Mouse (Mus musculus): ENCODE measurements around the gene Sirt2. TPM values are rescaled to one million over a fixed set of nuclear protein-coding genes. Genes with fewer than 3 reads are reported as not detected.

Gene Sirt2
- polyA plus RNA-seq, 1 experiment = 254 TPM

DNA sequence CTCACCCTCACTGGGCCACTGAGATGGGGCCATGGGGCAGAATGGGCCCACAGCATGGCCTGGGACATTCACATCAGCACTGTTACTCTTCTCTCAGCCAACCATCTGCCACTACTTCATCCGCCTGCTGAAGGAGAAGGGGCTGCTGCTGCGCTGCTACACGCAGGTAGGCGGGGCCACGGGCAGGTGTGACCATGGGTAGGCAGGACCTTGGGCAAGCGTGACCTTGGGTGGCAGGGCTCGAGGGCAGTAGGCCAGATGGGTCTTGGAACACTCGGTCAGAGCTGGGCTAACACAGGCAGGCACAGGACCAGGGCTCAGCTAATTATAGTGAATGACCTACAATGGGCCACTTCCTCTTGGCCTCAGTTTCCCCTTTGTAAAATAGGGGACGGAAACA, 12.3 kb downstream of the Sirt2 start:
- Histone ChIP-seq H3K27me3 (replicated peaks) (no peaks in the 10 kb centered on the region), H3K9me3 (no peaks in the 10 kb centered on the region), H3K36me3 (replicated peaks; ENCODE audit: low read length) (peaks cover 76% of the 10 kb centered on the region), H3K4me3 (replicated peaks) (peak overlapping the region; percentile 17), H3K4me1 (peaks cover 49% of the 10 kb centered on the region)
- no peak for TF ChIP-seq GATA1 (IDR thresholded peaks at IDR 0.05; ENCODE audit: borderline replicate concordance, low read length)
- no peak for TF ChIP-seq FLI1 (IDR thresholded peaks at IDR 0.05; ENCODE audit: low read length)

- peak overlapping the region; percentile 57 for H3K4me3 ChIP-seq (replicated peaks)
- peaks cover 62% of the 10 kb centered on the region for H3K4me1 ChIP-seq
- no peaks in the 10 kb centered on the region for H3K9me3 ChIP-seq
- no peaks in the 10 kb centered on the region for H3K27me3 ChIP-seq (replicated peaks)
- no peak for TF ChIP-seq GATA1 (IDR thresholded peaks at IDR 0.05; ENCODE audit: borderline replicate concordance, low read length)
- TF ChIP-seq FLI1 (IDR thresholded peaks at IDR 0.05; ENCODE audit: low read length) = no peak
- H3K36me3 ChIP-seq (replicated peaks; ENCODE audit: low read length) = peaks cover 76% of the 10 kb centered on the region
These were observed 13.6 kb downstream of the Sirt2 start for GRCm38 (mm10) chr7:28780067-28780658.

GRCm38 (mm10) chr7:28780857-28781256, 14.3 kb downstream of the Sirt2 start:
- peaks cover 76% of the 10 kb centered on the region for H3K36me3 ChIP-seq (replicated peaks; ENCODE audit: low read length)
- peaks cover 68% of the 10 kb centered on the region for H3K4me1 ChIP-seq
- H3K27me3 ChIP-seq (replicated peaks) = no peaks in the 10 kb centered on the region
- no peaks in the 10 kb centered on the region for H3K9me3 ChIP-seq
- TF ChIP-seq GATA1 (IDR thresholded peaks at IDR 0.05; ENCODE audit: borderline replicate concordance, low read length) (no peak), FLI1 (IDR thresholded peaks at IDR 0.05; ENCODE audit: low read length) (no peak)
- no peak overlapping the region for H3K4me3 ChIP-seq (replicated peaks)

- Histone ChIP-seq H3K36me3 (replicated peaks; ENCODE audit: low read length) (peaks cover 77% of the 10 kb centered on the region), H3K9me3 (no peaks in the 10 kb centered on the region), H3K27me3 (replicated peaks) (no peaks in the 10 kb centered on the region), H3K4me1 (peaks cover 68% of the 10 kb centered on the region), H3K4me3 (replicated peaks) (peak overlapping the region; percentile 67)
- TF ChIP-seq GATA1 (IDR thresholded peaks at IDR 0.05; ENCODE audit: borderline replicate concordance, low read length) (no peak), FLI1 (IDR thresholded peaks at IDR 0.05; ENCODE audit: low read length) (no peak)
These were observed 14.7 kb downstream of the Sirt2 start for GRCm38 (mm10) chr7:28781261-28781663.

GRCm38 (mm10) chr7:28785161-28785560, 18.6 kb downstream of the Sirt2 start:
- no peaks in the 10 kb centered on the region for H3K9me3 ChIP-seq

GRCm38 (mm10) chr7:28787884-28788283, 21.3 kb downstream of the Sirt2 start:
- Histone ChIP-seq H3K27me3 (replicated peaks) (no peaks in the 10 kb centered on the region), H3K36me3 (replicated peaks; ENCODE audit: low read length) (peaks cover 68% of the 10 kb centered on the region), H3K4me3 (replicated peaks) (no peak overlapping the region), H3K9me3 (no peaks in the 10 kb centered on the region), H3K4me1 (peaks cover 77% of the 10 kb centered on the region)
- TF ChIP-seq GATA1 (IDR thresholded peaks at IDR 0.05; ENCODE audit: borderline replicate concordance, low read length) = no peak
- TF ChIP-seq FLI1 (IDR thresholded peaks at IDR 0.05; ENCODE audit: low read length) = no peak

More at GRCm38 (mm10) chr7:28785161-28785560, 18.6 kb downstream of the Sirt2 start:
- Histone ChIP-seq H3K4me1 (peaks cover 80% of the 10 kb centered on the region), H3K27me3 (replicated peaks) (no peaks in the 10 kb centered on the region), H3K36me3 (replicated peaks; ENCODE audit: low read length) (peaks cover 82% of the 10 kb centered on the region), H3K4me3 (replicated peaks) (no peak overlapping the region)
- TF ChIP-seq GATA1 (IDR thresholded peaks at IDR 0.05; ENCODE audit: borderline replicate concordance, low read length) (no peak), FLI1 (IDR thresholded peaks at IDR 0.05; ENCODE audit: low read length) (no peak)

DNA sequence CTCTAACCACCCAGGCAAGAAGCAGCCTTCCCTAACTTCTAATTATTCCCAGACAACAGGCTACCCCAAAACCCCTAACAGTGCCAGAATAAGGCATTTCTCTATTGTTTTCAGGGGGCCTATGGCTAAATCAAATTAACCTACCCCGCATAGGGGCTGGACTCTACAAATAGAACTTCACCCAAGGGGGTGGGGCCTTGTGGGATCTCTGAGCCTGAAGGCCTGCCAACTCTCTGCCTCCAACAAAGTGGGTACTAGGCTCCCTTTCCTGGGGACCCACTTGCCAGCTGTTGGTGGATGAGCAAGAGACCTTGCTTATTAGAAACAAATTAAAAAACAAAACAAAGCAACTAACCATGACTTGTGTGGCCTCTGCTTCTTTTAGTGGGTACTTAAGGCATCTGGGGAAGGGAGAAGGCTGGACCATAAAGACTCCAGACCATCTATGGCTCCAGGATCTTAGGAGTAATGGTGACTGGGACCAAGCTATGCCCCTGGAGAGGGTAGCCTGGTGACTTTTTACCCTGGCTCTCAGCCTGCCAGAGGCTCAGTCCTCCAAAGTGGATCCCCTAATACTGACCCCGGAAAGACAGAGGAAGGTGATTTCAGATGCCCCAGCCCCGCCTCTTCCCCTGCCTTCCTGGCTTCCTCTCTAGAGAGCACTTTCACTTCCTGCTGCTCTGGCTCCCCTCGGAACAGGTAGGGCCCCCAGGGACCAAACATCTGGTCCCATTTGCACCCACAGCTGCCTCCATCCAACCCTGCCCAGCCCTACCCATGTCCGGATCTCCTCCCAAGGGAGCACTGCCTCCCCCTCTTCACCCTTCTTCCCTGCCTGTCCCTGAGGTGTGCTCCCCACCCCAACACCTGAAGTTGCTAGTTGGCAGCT, 22.0 kb downstream of the Sirt2 start, which contains the start of gene Rinl:
TSS of gene Rinl (plus strand) at position 663 of the 889 bp plus-strand sequence.
- Histone ChIP-seq H3K27me3 (replicated peaks) (no peaks in the 10 kb centered on the region), H3K4me3 (replicated peaks) (peak within 1 kb of the TSS; percentile 88), H3K4me1 (peaks cover 72% of the 10 kb centered on the region)

DNA sequence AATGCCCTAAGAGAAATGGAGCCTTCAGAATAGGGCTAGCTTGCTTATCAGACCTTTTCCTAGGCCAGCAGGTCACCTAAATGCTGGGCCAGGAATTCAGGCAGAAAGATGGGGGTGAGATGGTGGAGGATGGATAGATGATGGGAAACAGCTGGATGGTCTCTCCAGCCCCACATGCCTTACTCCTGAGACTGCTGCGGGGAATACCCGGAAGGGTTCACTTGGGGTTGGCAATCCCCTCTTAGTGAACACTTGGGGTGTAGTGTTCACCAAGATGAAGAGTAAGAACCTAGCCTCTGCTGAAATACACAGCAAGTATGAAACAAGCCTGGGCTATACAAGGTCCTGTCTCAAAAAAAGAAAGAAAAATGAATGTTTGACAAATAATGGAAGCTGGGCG, 22.7 kb downstream of the Sirt2 start:
- TF ChIP-seq FLI1 (IDR thresholded peaks at IDR 0.05; ENCODE audit: low read length) (no peak), GATA1 (IDR thresholded peaks at IDR 0.05; ENCODE audit: borderline replicate concordance, low read length) (no peak)
- H3K4me1 ChIP-seq = peaks cover 66% of the 10 kb centered on the region
- peak overlapping the region; percentile 88 for H3K4me3 ChIP-seq (replicated peaks)
- H3K9me3 ChIP-seq = no peaks in the 10 kb centered on the region
- H3K27me3 ChIP-seq (replicated peaks) = no peaks in the 10 kb centered on the region
- peaks cover 55% of the 10 kb centered on the region for H3K36me3 ChIP-seq (replicated peaks; ENCODE audit: low read length)

More for the DNA sequence above, 22.0 kb downstream of the Sirt2 start, which contains the start of gene Rinl:
- no peaks in the 10 kb centered on the region for H3K9me3 ChIP-seq
- H3K36me3 ChIP-seq (replicated peaks; ENCODE audit: low read length) = peaks cover 62% of the 10 kb centered on the region
- TF ChIP-seq FLI1 (IDR thresholded peaks at IDR 0.05; ENCODE audit: low read length) = no peak
- TF ChIP-seq GATA1 (IDR thresholded peaks at IDR 0.05; ENCODE audit: borderline replicate concordance, low read length) = no peak

DNA sequence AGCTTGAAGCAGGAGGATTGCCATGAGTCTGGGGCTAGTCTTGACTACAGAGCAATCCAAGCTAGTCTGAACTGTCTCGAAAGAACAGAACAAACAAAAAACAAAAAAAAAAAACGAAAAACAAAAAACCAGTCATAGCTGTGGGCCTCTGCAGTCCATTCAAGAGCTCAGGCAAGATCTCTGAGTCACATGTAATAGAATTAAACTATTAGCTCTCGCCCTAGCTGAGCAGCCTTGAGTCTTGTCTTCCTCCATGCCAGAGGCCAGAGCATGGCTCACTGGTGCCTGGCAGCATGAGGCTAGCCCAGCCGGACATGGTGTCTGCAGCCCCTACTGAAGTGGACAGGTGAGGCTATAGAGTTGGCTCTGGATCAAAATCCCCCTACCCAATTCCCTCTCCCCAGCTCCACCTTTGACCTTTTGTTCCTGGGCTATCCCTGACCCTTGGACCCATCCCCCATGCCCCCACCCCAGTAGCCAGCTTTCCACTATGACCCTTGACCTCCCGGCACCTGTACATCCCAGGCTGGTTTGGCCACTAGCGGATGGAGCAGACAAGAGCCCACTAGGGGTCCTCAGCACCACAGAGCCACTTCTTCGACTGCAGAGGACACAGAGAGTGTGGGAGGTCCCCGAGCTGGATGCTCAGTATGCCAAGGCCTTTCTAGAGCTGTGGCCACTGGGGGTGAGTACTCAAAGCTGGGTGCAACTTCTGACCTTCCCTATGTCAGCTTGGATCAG, 23.7 kb downstream of the Sirt2 start:
- Histone ChIP-seq H3K36me3 (replicated peaks; ENCODE audit: low read length) (peaks cover 45% of the 10 kb centered on the region), H3K4me1 (peaks cover 62% of the 10 kb centered on the region), H3K4me3 (replicated peaks) (no peak overlapping the region), H3K27me3 (replicated peaks) (no peaks in the 10 kb centered on the region), H3K9me3 (no peaks in the 10 kb centered on the region)
- TF ChIP-seq FLI1 (IDR thresholded peaks at IDR 0.05; ENCODE audit: low read length) = no peak
- TF ChIP-seq GATA1 (IDR thresholded peaks at IDR 0.05; ENCODE audit: borderline replicate concordance, low read length) = no peak

All from megakaryocyte, embryonic 14.5 days (primary cell).